Mouse (Mus musculus) embryo, embryonic 11 days (tissue): ENCODE data around the gene Bcat1.
A peak's percentile ranks its signal among the peaks of the same experiment; 100 is the strongest.
"Not testable (repeated sequence)": the region's sequence is repeated elsewhere in the genome, so short reads cannot be mapped to it uniquely, and the experiment has no call there.

Experiments
- DNase-seq: peaks from one replicate; pipeline ENCODE4 v3.0.0-alpha.2; 2015

The Bcat1 gene

GRCm38 (mm10) chr6:145075548-145076224 lies at the start of gene Bcat1:
Bcat1 (minus strand) TSS chr6:145076184.
- peak; percentile 85 for DNase-seq

- no peak for DNase-seq
These were observed 49.7 kb upstream of the Bcat1 start for GRCm38 (mm10) chr6:145125591-145126113.

GRCm38 (mm10) chr6:145124621-145125020 lies 48.6 kb upstream of the Bcat1 start:
- DNase-seq, result no peak

- DNase-seq, result no peak
These were observed 47.4 kb upstream of the Bcat1 start for GRCm38 (mm10) chr6:145123136-145124060.

GRCm38 (mm10) chr6:145122423-145123059 lies 46.6 kb upstream of the Bcat1 start:
- DNase-seq, result no peak

- no peak for DNase-seq
These were observed 45.8 kb upstream of the Bcat1 start for GRCm38 (mm10) chr6:145121590-145122420.

- no peak for DNase-seq
These were observed 45.0 kb upstream of the Bcat1 start for GRCm38 (mm10) chr6:145120787-145121589.

- DNase-seq, result no peak
These were observed 44.1 kb upstream of the Bcat1 start for GRCm38 (mm10) chr6:145120086-145120485.

- peak; percentile 44 for DNase-seq
These were observed 40.2 kb upstream of the Bcat1 start for GRCm38 (mm10) chr6:145116098-145116672.

GRCm38 (mm10) chr6:145115476-145116097 lies 39.6 kb upstream of the Bcat1 start, which contains the start of gene Lrmp:
Lrmp (plus strand) TSS chr6:145115653.
- no peak for DNase-seq

GRCm38 (mm10) chr6:145114561-145114960 lies 38.6 kb upstream of the Bcat1 start:
- DNase-seq, result no peak

- DNase-seq, result no peak
These were observed 36.9 kb upstream of the Bcat1 start for GRCm38 (mm10) chr6:145112865-145113264.

- DNase-seq, result no peak
These were observed 34.8 kb upstream of the Bcat1 start for GRCm38 (mm10) chr6:145110786-145111185.

- no peak for DNase-seq
These were observed 30.3 kb upstream of the Bcat1 start for GRCm38 (mm10) chr6:145106163-145106842.

- no peak for DNase-seq
These were observed 29.5 kb upstream of the Bcat1 start for GRCm38 (mm10) chr6:145105439-145105838.

GRCm38 (mm10) chr6:145104241-145104939 lies 28.4 kb upstream of the Bcat1 start:
- DNase-seq, result peak; percentile 43

- DNase-seq, result no peak
These were observed 24.9 kb upstream of the Bcat1 start for GRCm38 (mm10) chr6:145100923-145101322.

- no peak for DNase-seq
These were observed 18.4 kb upstream of the Bcat1 start for GRCm38 (mm10) chr6:145094431-145094830.

GRCm38 (mm10) chr6:145093038-145093622 lies 17.1 kb upstream of the Bcat1 start:
- not testable (repeated sequence) for DNase-seq
